Mouse (Mus musculus) c-Kit-negative CD71-positive TER-119-positive erythroid progenitor cells, embryonic 14.5 days (primary cell): Measurements from ENCODE around the gene Tmem8b.
A peak's percentile ranks its signal among the peaks of the same experiment; 100 is the strongest.

Source experiments
- DNase-seq: peaks from one replicate; pipeline ENCODE4 v3.0.0-alpha.2; 2013; ENCODE audit warnings: low read depth, low spot score

Tmem8b gene

GRCm38 (mm10) chr4:43656339-43657109 is 12.2 kb upstream of the Tmem8b start, which contains the start of gene Hint2:
Gene Hint2, minus strand, starts transcription at chr4:43656466.
- peak; percentile 91 for DNase-seq

DNA sequence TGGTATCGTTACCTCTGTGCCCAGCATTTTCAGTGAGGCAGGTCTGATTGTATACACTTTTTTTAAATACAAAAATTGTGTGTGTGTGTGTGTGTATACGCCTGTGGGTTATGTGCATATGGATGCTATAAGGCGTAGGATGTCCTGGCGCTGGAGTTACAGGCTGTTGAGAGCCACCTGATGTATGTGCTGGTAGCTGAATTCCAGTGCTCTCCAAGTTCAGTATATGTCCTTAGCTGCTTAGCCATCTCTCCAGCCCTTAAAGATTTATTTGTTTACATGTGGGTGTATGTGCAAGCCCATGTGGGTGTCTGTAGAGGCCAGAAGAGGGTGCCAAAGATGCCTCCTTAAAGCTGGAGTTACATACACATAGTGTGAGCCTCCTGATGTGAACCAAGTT is 11.6 kb upstream of the Tmem8b start:
- no peak for DNase-seq

GRCm38 (mm10) chr4:43666412-43666811 is 2.4 kb upstream of the Tmem8b start:
- DNase-seq: no peak

GRCm38 (mm10) chr4:43669428-43669794 is 640 bp downstream of the Tmem8b start:
- no peak for DNase-seq

DNA sequence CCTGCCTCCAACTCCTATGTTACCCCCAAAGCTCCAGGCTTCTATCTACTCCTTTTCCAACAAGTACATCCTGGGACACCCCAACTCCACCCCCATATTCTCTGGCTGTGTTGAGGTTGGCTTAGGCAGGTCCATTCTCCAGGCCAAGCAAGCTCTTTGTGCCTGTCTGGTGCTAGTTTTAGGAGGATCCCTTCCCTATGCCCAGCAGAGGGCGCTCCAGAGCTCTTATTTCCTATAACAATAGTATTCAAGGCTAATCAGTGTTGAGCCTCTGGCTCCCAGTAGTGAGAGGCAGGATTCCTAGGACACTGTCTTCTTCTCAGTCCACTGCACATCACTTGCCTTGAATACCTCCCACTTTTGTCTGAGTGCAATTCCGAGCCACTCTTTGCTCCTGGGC is 3.3 kb downstream of the Tmem8b start:
- DNase-seq: peak; percentile 75

- no peak for DNase-seq
Observed at GRCm38 (mm10) chr4:43673703-43674102, 4.9 kb downstream of the Tmem8b start.

- DNase-seq: no peak
Observed at GRCm38 (mm10) chr4:43674974-43675373, 6.2 kb downstream of the Tmem8b start.

DNA sequence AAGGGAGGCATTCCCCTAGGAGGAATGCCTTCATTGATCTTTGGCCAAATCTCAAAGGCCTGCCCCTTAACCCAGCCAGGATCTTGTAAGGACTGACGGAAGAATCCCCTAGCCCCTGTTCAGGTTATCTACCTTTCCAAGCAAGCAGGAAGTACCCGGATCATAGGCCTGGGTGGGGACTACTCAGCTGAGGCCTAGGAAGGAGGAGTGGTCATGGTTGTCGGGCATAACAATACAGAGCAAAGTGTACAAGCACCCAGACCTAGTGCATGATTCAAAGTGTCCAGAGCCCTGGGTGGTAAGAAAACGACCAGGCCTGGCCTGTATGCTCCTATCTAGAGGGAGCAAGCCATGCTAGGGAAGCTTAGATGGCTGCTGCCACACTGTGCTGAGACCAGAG is 6.8 kb downstream of the Tmem8b start:
- no peak for DNase-seq

GRCm38 (mm10) chr4:43678541-43678940 is 9.8 kb downstream of the Tmem8b start:
- DNase-seq: no peak

GRCm38 (mm10) chr4:43679416-43680043 is 10.8 kb downstream of the Tmem8b start:
- DNase-seq: no peak

- DNase-seq: no peak
Observed at GRCm38 (mm10) chr4:43690021-43690420, 21.2 kb downstream of the Tmem8b start.

DNA sequence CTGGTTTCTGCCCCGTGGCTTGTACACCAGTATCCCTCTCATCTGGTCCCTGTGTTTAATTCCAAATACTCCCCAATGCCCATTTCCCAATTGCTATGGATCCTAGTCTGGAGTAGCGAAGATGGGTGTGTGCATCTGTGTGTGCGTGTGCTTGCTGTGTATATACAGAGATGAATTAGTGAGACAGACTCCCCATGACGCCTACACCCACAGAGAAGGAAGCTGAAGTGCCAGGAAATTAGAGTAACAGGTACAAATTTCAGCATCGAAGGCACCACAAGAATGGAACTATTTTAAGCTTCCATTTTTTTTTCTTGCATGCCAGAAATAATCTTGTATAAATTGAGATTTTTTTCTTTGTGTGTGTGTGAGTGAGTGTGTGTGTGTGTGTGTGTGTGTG is 22.3 kb downstream of the Tmem8b start:
- DNase-seq: no peak

- no peak for DNase-seq
Observed at GRCm38 (mm10) chr4:43693806-43694241, 25.1 kb downstream of the Tmem8b start.

DNA sequence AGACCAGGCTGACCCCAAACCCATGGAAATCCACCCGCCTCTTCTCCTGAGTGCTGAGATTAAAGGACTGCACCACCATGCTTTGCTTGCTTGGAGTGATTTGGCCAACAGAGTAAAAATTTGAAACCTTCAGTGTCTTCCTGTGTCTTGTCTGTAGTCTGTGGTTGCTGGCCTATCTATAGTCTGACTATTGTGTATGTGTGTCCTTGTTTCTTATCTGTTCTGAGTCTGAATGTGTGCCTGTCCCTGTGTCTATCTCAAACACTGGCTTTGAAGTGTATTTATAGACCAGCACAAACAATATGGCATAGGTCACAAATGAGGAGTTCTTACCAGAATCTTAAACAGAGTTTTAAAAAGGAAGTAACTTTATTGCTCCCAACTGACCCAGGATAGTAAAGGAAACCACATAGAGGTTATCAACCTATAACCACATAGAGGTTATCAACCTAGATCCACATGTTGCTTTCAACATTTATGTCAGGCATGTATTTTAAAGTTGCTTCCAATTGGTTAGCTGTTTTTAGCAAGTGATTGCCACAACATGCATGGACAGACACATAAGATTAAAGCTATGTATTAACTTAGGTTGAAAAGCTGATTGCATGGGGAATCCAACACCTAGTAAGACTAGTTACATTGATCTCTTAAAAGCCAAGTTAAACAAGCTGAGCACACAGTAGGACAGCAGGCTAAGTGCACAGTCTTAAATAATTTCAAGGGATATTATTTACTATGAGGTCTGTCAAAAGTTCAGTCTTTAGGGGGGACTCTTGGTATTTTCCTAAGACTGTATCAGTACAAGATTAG is 25.9 kb downstream of the Tmem8b start:
- no peak for DNase-seq

DNA sequence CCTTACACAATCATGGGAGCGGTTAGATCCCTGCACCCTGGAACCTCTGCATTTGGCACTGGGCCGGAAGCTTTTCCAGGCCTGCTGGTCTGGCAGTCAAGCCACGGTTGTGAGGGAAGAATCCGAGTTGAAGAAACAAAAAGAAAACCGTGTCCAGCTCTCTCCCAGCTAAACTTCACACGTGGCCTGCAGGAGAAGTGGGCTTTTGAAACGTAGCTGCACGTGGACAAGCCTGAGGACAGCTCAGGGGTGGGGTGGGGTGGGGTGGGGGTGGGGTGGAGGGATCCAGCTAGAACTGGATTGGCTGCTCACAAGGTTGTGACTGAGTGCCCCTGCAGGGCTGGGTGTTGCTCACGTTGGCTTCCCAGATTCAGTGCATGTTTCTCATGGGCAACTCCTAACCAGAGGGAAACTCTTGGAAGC is 26.5 kb downstream of the Tmem8b start:
- no peak for DNase-seq

DNA sequence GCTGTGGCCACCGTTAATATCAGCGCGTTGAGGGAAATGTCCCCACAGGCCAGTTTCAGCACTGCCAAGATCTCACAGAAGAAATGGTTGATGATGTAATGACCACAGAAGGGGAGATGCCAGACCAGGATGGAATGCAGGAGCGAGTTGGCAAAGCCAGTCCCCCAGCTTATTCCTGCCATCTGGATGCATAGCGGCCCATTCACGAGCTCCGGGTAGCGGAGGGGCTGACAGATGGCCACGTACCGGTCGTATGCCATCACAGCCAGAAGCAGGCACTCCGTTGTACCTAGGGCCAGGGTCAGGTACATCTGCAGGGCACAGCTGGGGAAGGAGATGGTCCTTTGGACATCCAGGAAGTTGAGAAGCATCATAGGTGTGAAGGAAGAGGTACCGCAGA is 27.8 kb downstream of the Tmem8b start:
- no peak for DNase-seq

DNA sequence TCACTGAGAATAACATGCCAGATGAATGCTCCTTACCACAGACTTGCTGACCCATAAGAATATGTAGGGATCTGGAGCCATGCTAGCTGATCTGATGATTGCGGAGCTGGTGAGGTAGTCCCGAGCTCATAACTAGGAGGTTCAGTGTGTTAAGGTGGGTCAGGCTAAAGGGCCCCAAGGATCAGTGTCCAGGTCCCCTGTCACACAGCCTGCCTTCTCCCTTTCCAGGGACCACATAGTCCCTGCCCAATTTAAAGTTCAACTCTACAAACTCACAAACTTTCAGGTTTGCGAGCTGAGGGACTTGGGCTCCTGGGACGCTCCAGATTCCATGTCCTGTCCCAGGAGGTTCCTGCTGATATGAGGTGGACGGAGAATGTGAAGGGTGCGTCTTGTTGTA is 31.9 kb downstream of the Tmem8b start, which contains the start of gene Olfr70:
Olfr70 (minus strand) TSS at position 101 of the 400 bp plus-strand sequence.
- no peak for DNase-seq

DNA sequence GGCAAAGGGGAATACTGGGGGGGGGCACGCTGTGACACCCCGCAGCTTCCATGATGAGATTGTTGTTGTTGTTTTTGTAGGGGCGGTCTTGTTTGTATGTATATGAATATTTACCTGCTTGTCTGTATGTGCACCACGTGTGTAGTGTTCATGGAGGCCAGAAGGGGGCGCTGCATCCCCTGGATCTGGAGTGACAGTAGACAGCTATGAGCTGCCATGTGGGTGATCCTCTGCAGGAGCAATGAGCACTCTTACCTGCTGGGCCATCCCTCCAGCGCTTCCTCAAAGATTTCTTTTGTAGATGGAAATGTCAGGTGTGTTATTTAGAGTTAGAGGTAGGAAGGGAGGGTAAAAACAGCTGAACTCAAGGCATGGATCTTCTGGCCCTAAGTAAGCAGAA is 34.7 kb downstream of the Tmem8b start:
- peak; percentile 8 for DNase-seq

DNA sequence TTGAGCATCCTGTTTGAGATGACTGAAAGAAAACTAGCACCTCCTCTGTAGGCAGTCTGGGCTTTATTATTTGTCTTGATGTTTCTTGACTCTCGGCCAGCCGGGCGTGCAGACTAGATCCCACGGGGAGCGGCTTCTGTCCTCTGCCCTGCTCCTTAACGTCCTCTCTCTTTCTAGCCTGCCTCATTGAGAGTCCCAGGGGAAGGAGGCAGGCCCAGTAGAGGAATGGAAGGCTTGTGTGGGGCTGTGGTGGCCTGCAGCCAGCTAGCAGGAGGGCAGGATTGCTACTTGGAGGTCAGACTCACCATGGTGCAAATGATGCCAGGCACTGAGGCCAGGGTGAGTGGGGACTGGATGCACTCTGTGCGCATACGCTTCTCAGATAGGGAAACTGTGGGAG is 35.1 kb downstream of the Tmem8b start:
- DNase-seq: no peak

- no peak for DNase-seq
Observed at GRCm38 (mm10) chr4:43705991-43706390, 37.2 kb downstream of the Tmem8b start.

- DNase-seq: no peak
Observed at GRCm38 (mm10) chr4:43709869-43710268, 41.1 kb downstream of the Tmem8b start, which contains the start of gene Olfr71. Gene Olfr71, minus strand, starts transcription at chr4:43710255.

GRCm38 (mm10) chr4:43711821-43712220 is 43.0 kb downstream of the Tmem8b start:
- peak; percentile 34 for DNase-seq
